Mouse (Mus musculus): ENCODE data around the gene Etv6. TPM values are rescaled to one million over a fixed set of nuclear protein-coding genes. Genes with fewer than 3 reads are reported as not detected.

Gene Etv6
- total and polyA plus RNA-seq, 2 experiments from 2014 or later: 6.1 to 30.3 TPM

DNA sequence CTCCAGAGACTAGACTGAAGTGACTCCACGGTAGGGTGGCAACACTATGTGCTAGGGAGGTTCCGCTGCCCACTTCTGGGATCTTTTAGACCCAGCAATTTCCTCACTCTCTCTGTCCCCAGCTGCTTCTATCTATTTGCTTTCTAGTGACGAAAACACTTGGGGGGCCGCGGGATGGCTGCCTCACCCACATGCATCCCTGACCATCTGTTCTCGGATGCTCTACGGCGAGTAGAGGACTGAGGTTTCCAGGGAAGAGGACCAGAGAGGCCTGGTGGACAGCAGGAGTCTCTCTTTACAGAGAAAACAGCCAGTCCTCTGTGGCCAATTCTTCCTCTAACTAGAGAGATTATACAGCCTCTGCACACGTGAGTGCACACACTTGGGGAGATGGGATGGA is 43.6 kb downstream of the Etv6 start:
- H3K4me2 ChIP-seq (ENCODE audit: low read depth, low read length): no peak overlapping the region
- TF ChIP-seq CTCF (IDR thresholded peaks at IDR 0.05; ENCODE audit: low read depth): no peak
- no peak for TF ChIP-seq EP300 (IDR thresholded peaks at IDR 0.05; ENCODE audit: low read depth)
- H3K36me3 ChIP-seq (replicated peaks; ENCODE audit: control insufficient read depth, insufficient read depth, low read length): peaks cover 7% of the 10 kb centered on the region
- H3K4me1 ChIP-seq (ENCODE audit: control insufficient read depth, insufficient read depth): peaks cover 6% of the 10 kb centered on the region; the same call in 1 of the 2 replicates
- no peak overlapping the region for H3K27ac ChIP-seq (ENCODE audit: low read depth)
- ATAC-seq (ENCODE audit: insufficient read depth, low read depth): no peak
- H3K9ac ChIP-seq (replicated peaks; ENCODE audit: low read depth, low read length): no peak overlapping the region
- WGBS: 80% methylated on average over 9 of the region's 9 CpGs
- DNase-seq (ENCODE audit: low spot score): no peak
- no peak overlapping the region for H3K4me3 ChIP-seq (ENCODE audit: low read depth, low read length)
- no peaks in the 10 kb centered on the region for H3K9me3 ChIP-seq (replicated peaks; ENCODE audit: control insufficient read depth, low read length)
- no peaks in the 10 kb centered on the region for H3K27me3 ChIP-seq (ENCODE audit: control insufficient read depth, insufficient read depth, low read length)

DNA sequence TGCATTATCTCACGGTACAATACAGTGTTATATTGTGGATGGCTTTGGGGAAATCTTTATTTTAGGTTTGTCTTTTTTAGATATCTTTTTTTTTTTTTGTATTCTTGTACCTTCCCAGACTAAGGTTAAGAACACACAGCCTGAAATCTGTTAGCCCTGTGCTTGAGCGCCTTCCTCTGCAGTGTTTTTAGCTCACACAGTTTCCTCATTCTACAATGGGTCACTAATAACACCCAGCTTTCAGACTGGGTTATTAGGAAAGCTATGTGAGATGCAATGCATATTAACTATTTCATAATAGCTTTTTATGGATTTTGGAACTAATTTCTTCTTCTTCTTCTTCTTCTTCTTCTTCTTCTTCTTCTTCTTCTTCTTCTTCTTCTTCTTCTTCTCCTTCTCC is 44.1 kb downstream of the Etv6 start:
- Histone ChIP-seq H3K27me3 (ENCODE audit: control insufficient read depth, insufficient read depth, low read length) (no peaks in the 10 kb centered on the region), H3K9me3 (replicated peaks; ENCODE audit: control insufficient read depth, low read length) (no peaks in the 10 kb centered on the region), H3K36me3 (replicated peaks; ENCODE audit: control insufficient read depth, insufficient read depth, low read length) (peaks cover 9% of the 10 kb centered on the region), H3K4me1 (ENCODE audit: control insufficient read depth, insufficient read depth) (peaks cover 6% of the 10 kb centered on the region; the same call in 1 of the 2 replicates), H3K9ac (replicated peaks; ENCODE audit: low read depth, low read length) (no peak overlapping the region), H3K27ac (ENCODE audit: low read depth) (no peak overlapping the region), H3K4me3 (ENCODE audit: low read depth, low read length) (no peak overlapping the region), H3K4me2 (ENCODE audit: low read depth, low read length) (no peak overlapping the region)
- no peak for DNase-seq (ENCODE audit: low spot score)
- ATAC-seq (ENCODE audit: insufficient read depth, low read depth): no peak
- TF ChIP-seq CTCF (IDR thresholded peaks at IDR 0.05; ENCODE audit: low read depth) (no peak), EP300 (IDR thresholded peaks at IDR 0.05; ENCODE audit: low read depth) (no peak)
- 90% methylated on average over 2 of the region's 2 CpGs for WGBS

DNA sequence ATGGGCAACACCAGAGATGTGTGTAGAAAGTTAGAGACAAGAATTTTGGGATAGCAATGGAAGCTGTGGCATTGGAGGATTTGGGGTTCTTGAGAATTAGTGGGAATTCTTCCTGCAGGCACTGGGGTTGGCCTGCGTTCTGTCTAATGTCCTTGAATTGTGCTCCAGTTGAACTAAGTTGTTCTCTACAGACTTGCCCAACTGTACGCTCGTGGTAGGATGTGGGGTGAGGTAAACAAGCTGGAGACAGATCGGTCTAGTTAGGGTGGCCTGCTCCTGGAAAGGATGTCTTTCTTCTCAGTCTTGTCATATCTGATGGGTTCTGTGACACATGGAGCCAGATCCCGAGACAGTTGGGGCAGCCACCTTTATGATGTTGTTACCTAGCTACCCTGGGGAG is 45.4 kb downstream of the Etv6 start:
- H3K9ac ChIP-seq (replicated peaks; ENCODE audit: low read depth, low read length): no peak overlapping the region
- H3K4me2 ChIP-seq (ENCODE audit: low read depth, low read length): no peak overlapping the region
- H3K4me1 ChIP-seq (ENCODE audit: control insufficient read depth, insufficient read depth): peaks cover 6% of the 10 kb centered on the region; the same call in 1 of the 2 replicates
- no peak overlapping the region for H3K27ac ChIP-seq (ENCODE audit: low read depth)
- 85% methylated on average over 5 of the region's 5 CpGs for whole genome bisulfite sequencing
- TF ChIP-seq EP300 (IDR thresholded peaks at IDR 0.05; ENCODE audit: low read depth) (no peak), CTCF (IDR thresholded peaks at IDR 0.05; ENCODE audit: low read depth) (no peak)
- H3K4me3 ChIP-seq (ENCODE audit: low read depth, low read length): no peak overlapping the region
- peaks cover 9% of the 10 kb centered on the region for H3K36me3 ChIP-seq (replicated peaks; ENCODE audit: control insufficient read depth, insufficient read depth, low read length)
- H3K9me3 ChIP-seq (replicated peaks; ENCODE audit: control insufficient read depth, low read length): no peaks in the 10 kb centered on the region
- DNase-seq (ENCODE audit: low spot score): no peak
- ATAC-seq (ENCODE audit: insufficient read depth, low read depth): no peak
- H3K27me3 ChIP-seq (ENCODE audit: control insufficient read depth, insufficient read depth, low read length): no peaks in the 10 kb centered on the region

DNA sequence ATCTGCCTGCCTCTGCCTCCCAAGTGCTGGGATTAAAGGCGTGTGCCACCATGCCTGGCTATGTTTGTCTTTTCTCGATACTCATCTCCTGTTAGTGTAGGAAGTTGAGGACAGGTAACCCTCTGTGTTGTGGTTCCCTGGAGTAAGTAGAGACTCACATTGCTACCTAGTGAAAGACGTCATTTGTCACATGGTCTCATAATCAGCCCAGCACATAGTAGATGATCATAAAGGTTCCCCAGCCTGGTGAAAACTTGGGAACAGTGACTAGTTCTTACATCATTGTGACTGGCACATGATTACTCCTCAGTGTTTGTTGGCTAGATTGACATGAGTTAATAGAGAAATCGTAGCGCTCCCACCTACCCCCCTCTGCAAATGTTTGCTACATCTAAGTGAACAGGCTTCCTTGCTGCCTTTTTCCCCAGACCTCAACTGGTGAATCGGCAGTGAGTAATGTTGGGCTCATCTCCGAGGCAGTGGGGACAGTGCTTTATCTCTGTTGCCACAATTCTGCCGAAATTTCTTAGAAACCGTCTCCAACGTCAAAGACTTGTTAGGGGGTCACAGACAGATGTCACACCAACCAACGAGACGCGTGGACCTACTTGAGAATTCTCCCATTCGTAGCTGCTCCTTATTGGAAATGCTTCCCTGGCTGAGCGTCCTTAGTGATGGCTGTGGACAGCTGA is 46.9 kb downstream of the Etv6 start:
- Histone ChIP-seq H3K27ac (ENCODE audit: low read depth) (no peak overlapping the region), H3K36me3 (replicated peaks; ENCODE audit: control insufficient read depth, insufficient read depth, low read length) (peaks cover 9% of the 10 kb centered on the region; the same call in 1 of the 2 replicates), H3K9ac (replicated peaks; ENCODE audit: low read depth, low read length) (no peak overlapping the region), H3K27me3 (ENCODE audit: control insufficient read depth, insufficient read depth, low read length) (no peaks in the 10 kb centered on the region), H3K9me3 (replicated peaks; ENCODE audit: control insufficient read depth, low read length) (no peaks in the 10 kb centered on the region), H3K4me2 (ENCODE audit: low read depth, low read length) (no peak overlapping the region), H3K4me1 (ENCODE audit: control insufficient read depth, insufficient read depth) (peaks cover 5% of the 10 kb centered on the region; the same call in 1 of the 2 replicates), H3K4me3 (ENCODE audit: low read depth, low read length) (no peak overlapping the region)
- DNase-seq (ENCODE audit: low spot score) (no peak), ATAC-seq (ENCODE audit: insufficient read depth, low read depth) (no peak)
- TF ChIP-seq CTCF (IDR thresholded peaks at IDR 0.05; ENCODE audit: low read depth) (no peak), EP300 (IDR thresholded peaks at IDR 0.05; ENCODE audit: low read depth) (no peak)
- 82% methylated on average over 15 of the region's 15 CpGs for WGBS

DNA sequence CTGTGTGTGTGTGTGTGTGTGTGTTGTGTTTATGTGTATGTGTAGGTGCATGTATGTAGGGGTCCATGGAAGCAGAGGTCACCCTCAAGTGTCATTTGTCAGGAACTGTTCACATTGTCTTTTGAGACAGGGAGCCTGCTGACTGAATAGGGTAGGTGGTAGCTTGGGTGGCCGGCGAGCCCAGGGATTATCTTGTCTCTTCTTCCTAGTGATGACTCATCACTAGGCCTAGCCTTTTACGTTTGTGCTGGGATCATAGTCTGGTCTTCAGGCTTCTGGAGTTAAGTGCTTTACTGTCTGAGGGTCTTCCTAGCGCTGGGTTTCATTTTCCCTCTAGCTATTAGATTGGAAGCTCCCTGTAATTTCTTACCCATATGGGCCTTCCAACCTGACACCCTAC is 47.9 kb downstream of the Etv6 start:
- Histone ChIP-seq H3K9me3 (replicated peaks; ENCODE audit: control insufficient read depth, low read length) (no peaks in the 10 kb centered on the region), H3K27me3 (ENCODE audit: control insufficient read depth, insufficient read depth, low read length) (no peaks in the 10 kb centered on the region), H3K36me3 (replicated peaks; ENCODE audit: control insufficient read depth, insufficient read depth, low read length) (peaks cover 9% of the 10 kb centered on the region; the same call in 1 of the 2 replicates), H3K27ac (ENCODE audit: low read depth) (no peak overlapping the region), H3K4me3 (ENCODE audit: low read depth, low read length) (no peak overlapping the region), H3K4me1 (ENCODE audit: control insufficient read depth, insufficient read depth) (peaks cover 6% of the 10 kb centered on the region), H3K9ac (replicated peaks; ENCODE audit: low read depth, low read length) (no peak overlapping the region), H3K4me2 (ENCODE audit: low read depth, low read length) (no peak overlapping the region)
- no peak for DNase-seq (ENCODE audit: low spot score)
- TF ChIP-seq EP300 (IDR thresholded peaks at IDR 0.05; ENCODE audit: low read depth) (no peak), CTCF (IDR thresholded peaks at IDR 0.05; ENCODE audit: low read depth) (no peak)
- ATAC-seq (ENCODE audit: insufficient read depth, low read depth): no peak
- WGBS: 58% methylated on average over 4 of the region's 4 CpGs

DNA sequence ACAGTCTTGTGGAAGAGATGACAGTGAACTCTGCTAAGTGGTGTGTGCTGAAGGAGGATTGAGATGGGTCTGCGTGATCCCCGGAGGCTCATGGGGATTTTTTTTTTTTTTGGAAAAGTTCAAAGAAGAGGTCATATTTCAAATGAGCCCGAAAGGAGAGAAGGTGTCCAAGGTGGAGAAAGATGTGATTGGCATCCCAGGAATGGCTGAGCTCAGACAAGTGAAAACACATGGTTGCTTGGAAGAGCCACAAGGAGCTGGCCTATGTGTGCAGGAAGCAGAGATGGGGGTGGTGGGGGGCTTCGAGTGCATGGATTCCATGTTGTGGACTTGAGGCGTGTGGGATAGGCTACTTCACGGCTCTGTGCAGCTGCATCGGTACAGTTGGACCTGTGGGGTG is 50.9 kb downstream of the Etv6 start:
- H3K4me2 ChIP-seq (ENCODE audit: low read depth, low read length): no peak overlapping the region
- no peak overlapping the region for H3K9ac ChIP-seq (replicated peaks; ENCODE audit: low read depth, low read length)
- no peak for ATAC-seq (ENCODE audit: insufficient read depth, low read depth)
- H3K9me3 ChIP-seq (replicated peaks; ENCODE audit: control insufficient read depth, low read length): no peaks in the 10 kb centered on the region
- H3K27ac ChIP-seq (ENCODE audit: low read depth): no peak overlapping the region
- H3K4me1 ChIP-seq (ENCODE audit: control insufficient read depth, insufficient read depth): peaks cover 32% of the 10 kb centered on the region
- no peak for DNase-seq (ENCODE audit: low spot score)
- no peak overlapping the region for H3K4me3 ChIP-seq (ENCODE audit: low read depth, low read length)
- no peaks in the 10 kb centered on the region for H3K27me3 ChIP-seq (ENCODE audit: control insufficient read depth, insufficient read depth, low read length)
- 88% methylated on average over 7 of the region's 7 CpGs for WGBS
- H3K36me3 ChIP-seq (replicated peaks; ENCODE audit: control insufficient read depth, insufficient read depth, low read length): peaks cover 6% of the 10 kb centered on the region; the same call in 1 of the 2 replicates
- no peak for TF ChIP-seq CTCF (IDR thresholded peaks at IDR 0.05; ENCODE audit: low read depth)

Measured in heart, postnatal 0 days (tissue).